Mouse (Mus musculus) limb, embryonic 14.5 days (tissue): ENCODE measurements around the gene Hnrnpul2. TPM values are rescaled to one million over a fixed set of nuclear protein-coding genes. Genes with fewer than 3 reads are reported as not detected.
A peak's percentile ranks its signal among the peaks of the same experiment; 100 is the strongest.
"Not testable (repeated sequence)": the region's sequence is repeated elsewhere in the genome, so short reads cannot be mapped to it uniquely, and the experiment has no call there.

Experiments used
- ATAC-seq: fragments of 200-750 bp; cut with Nextera tagmentation; 2 replicates; pipeline ENCODE4 v1.8.0; 2017; ENCODE audit warnings: low read depth, moderate number of reproducible peaks, moderate TSS enrichment; ENCODE audit not compliant: low FRiP score
- DNase-seq: peaks from one replicate; pipeline ENCODE4 v3.0.0-alpha.2; 2015; ENCODE audit warnings: low spot score
- H3K27ac ChIP-seq: fragments of 300-500 bp; sonication (generic); replicated peaks from 2 replicates; pipeline ENCODE4 v1.5.1; 2014; ENCODE audit warnings: low read depth, mild to moderate bottlenecking, low read length, moderate library complexity, mixed read lengths
- H3K27me3 ChIP-seq: fragments of 300-500 bp; sonication (generic); 2 replicates; pipeline ENCODE4 v1.6.1; 2014; ENCODE audit warnings: low read length, mixed read lengths; ENCODE audit not compliant: control insufficient read depth, insufficient read depth
- H3K36me3 ChIP-seq: fragments of 300-500 bp; sonication (generic); 2 replicates; pipeline ENCODE4 v1.6.1; 2014; ENCODE audit warnings: mild to moderate bottlenecking, low read length, moderate library complexity, mixed read lengths; ENCODE audit not compliant: control insufficient read depth, insufficient read depth
- H3K4me1 ChIP-seq: fragments of 300-500 bp; sonication (generic); 2 replicates; pipeline ENCODE4 v1.6.1; 2014; ENCODE audit warnings: antibody characterized with exemption, low read length, mixed read lengths; ENCODE audit not compliant: control insufficient read depth, insufficient read depth
- H3K4me2 ChIP-seq: fragments of 300-500 bp; sonication (generic); replicated peaks from 2 replicates; pipeline ENCODE4 v1.6.1; 2014; ENCODE audit warnings: low read depth, mild to moderate bottlenecking, low read length, moderate library complexity; ENCODE audit not compliant: severe bottlenecking
- H3K4me3 ChIP-seq: fragments of 300-500 bp; sonication (generic); replicated peaks from 2 replicates; pipeline ENCODE4 v1.5.1; 2014; ENCODE audit warnings: low read length
- H3K9ac ChIP-seq: fragments of 300-500 bp; sonication (generic); 2 replicates; pipeline ENCODE4 v1.6.1; 2014; ENCODE audit warnings: mild to moderate bottlenecking, low read depth, low read length, moderate library complexity; ENCODE audit not compliant: severe bottlenecking
- H3K9me3 ChIP-seq: fragments of 300-500 bp; sonication (generic); 2 replicates; pipeline ENCODE4 v1.6.1; 2016; ENCODE audit warnings: low read length; ENCODE audit not compliant: control insufficient read depth
- POLR2A ChIP-seq: fragments of 200-500 bp; IDR thresholded peaks from 2 replicates; pipeline ENCODE4 v1.8.0; 2012; ENCODE audit warnings: inconsistent platforms, mild to moderate bottlenecking, moderate library complexity, borderline replicate concordance; ENCODE audit not compliant: insufficient read depth, insufficient read length; ENCODE audit errors: extremely low read depth
- WGBS: fragments of 180-500 bp; shearing (Covaris S2); extraction: QIAGEN DNeasy Blood & Tissue Kit; methylation state at CpG from one replicate; pipeline ENCODE4 v1.1.7; 2014; 5-methylcytosine and 5-hydroxymethylcytosine counted together
- polyA plus RNA-seq, 2 experiments: library from polyadenylated mRNA; depleted of rRNA in 1 of 2; stranded (reverse) in 1 of 2; unstranded in 1 of 2; fragments of >200 nt; fragmentation: Nextera tagmentation in 1 of 2; extraction: Ambion mirVana in 1 of 2; gene quantifications; 2 replicates each; pipeline versions ENCODE4 v1.2.1 to v1.2.3; 2012 to 2014

The Hnrnpul2 gene
- polyA plus RNA-seq, 2 experiments, result 9.6 to 88.6 TPM

DNA sequence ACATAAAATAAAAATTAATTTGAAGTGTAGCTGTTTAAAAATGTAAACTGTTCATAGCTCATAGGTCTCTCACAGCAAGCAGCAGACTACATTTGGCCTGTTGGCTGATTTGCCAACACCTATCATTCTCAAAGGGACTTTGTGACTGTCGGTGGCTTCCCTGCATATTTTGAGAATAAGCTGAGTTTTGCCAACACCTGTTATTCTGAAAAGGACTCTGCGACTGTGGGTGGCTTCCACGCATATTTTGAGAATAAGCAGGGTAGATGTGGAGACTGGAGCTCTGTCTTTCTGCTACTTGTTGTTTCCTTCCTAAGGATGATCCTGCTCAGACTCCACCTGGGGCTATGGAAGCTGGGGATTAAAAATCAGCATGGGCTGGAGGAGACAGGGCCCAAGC is 33.3 kb downstream of the Hnrnpul2 start:
- no peak overlapping the region for H3K4me3 ChIP-seq
- no peak overlapping the region for H3K9ac ChIP-seq
- no peak overlapping the region for H3K27ac ChIP-seq
- H3K27me3 ChIP-seq, result no peaks in the 10 kb centered on the region
- no peak for DNase-seq
- TF ChIP-seq POLR2A, result no peak
- no peaks in the 10 kb centered on the region for H3K36me3 ChIP-seq
- H3K4me2 ChIP-seq, result no peak overlapping the region
- WGBS, result 78% methylated on average over 3 of the region's 3 CpGs
- no peaks in the 10 kb centered on the region for H3K9me3 ChIP-seq
- peaks cover 8% of the 10 kb centered on the region for H3K4me1 ChIP-seq
- no peak for ATAC-seq

DNA sequence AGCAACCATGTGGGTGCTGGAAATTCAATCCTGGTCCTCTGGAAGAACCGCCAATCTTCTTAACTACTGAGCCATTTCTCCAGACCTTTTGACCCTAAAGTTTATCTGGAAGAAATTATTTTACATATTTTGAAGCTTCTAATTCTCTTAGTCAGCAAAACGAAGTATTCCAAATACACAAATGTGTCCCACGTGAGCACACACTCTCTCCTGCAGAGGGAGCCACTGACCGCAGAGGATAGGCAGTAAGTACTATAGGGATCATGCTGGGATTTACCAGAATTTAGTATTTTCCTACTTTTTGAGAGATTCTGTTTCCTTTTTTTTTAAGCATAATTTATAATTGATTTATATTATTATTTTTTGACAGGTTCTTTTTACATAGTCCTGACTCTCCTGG is 37.9 kb downstream of the Hnrnpul2 start:
- DNase-seq, result no peak

GRCm38 (mm10) chr19:8859018-8859417 is 39.2 kb downstream of the Hnrnpul2 start:
- Histone ChIP-seq H3K4me3 (no peak overlapping the region), H3K27ac (no peak overlapping the region), H3K27me3 (no peaks in the 10 kb centered on the region), H3K36me3 (no peaks in the 10 kb centered on the region), H3K4me2 (no peak overlapping the region), H3K9ac (no peak overlapping the region), H3K4me1 (no peaks in the 10 kb centered on the region), H3K9me3 (no peaks in the 10 kb centered on the region)
- no peak for TF ChIP-seq POLR2A
- 23% methylated on average over 1 of the region's 1 CpGs for WGBS
- no peak for DNase-seq
- ATAC-seq, result no peak

More for the DNA sequence above, 37.9 kb downstream of the Hnrnpul2 start:
- no peak overlapping the region for H3K27ac ChIP-seq
- H3K36me3 ChIP-seq, result no peaks in the 10 kb centered on the region
- H3K9ac ChIP-seq, result no peak overlapping the region
- no peaks in the 10 kb centered on the region for H3K27me3 ChIP-seq
- ATAC-seq, result no peak
- no peaks in the 10 kb centered on the region for H3K4me1 ChIP-seq
- no peak for TF ChIP-seq POLR2A
- no peaks in the 10 kb centered on the region for H3K9me3 ChIP-seq
- H3K4me2 ChIP-seq, result no peak overlapping the region
- H3K4me3 ChIP-seq, result no peak overlapping the region
- 35% methylated on average over 4 of the region's 4 CpGs for WGBS

DNA sequence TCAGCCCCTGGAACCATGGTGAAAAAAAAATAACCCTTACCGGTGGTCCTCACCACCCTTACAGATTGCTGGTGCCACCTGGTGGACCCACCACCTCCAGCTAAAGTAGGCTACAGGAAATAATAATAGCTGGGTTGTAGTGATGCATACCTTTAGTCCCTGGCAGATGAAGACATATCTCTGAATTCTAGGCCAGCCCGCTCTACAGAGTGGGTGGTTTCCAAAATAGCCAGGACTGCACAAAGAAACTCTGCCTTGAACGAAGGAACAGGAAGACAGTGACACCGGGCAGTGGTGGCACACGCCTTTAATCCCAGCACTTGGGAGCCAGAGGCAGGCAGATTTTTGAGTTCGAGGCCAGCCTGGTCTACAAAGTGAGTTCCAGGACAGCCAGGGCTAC is 44.5 kb downstream of the Hnrnpul2 start:
- Histone ChIP-seq H3K36me3 (no peaks in the 10 kb centered on the region), H3K9me3 (no peaks in the 10 kb centered on the region), H3K4me1 (no peaks in the 10 kb centered on the region), H3K27ac (no peak overlapping the region), H3K9ac (no peak overlapping the region), H3K4me3 (no peak overlapping the region), H3K27me3 (no peaks in the 10 kb centered on the region), H3K4me2 (no peak overlapping the region)
- no peak for TF ChIP-seq POLR2A
- no peak for DNase-seq
- WGBS, result 83% methylated on average over 6 of the region's 6 CpGs
- no peak for ATAC-seq

DNA sequence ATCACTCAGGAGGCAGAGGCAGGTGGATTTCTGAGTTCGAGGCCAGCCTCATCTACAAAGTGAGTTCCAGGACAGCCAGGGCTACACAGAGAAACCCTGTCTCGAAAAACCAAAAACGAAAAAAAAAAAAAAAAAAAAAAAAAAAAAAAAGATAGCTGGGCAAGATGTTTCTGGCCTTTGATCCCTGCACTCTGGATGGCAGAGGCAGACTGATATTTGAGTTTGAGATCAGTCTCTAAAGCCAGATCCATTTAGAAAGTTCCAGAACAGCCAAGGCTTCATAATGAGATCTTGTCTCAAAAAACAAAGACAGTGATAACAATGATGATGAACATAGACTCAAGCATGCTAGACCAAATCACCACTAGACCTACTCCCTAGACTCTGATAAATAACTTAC is 50.6 kb downstream of the Hnrnpul2 start:
- not testable (repeated sequence) for H3K4me1 ChIP-seq, H3K9me3 ChIP-seq, H3K9ac ChIP-seq, H3K27ac ChIP-seq, ATAC-seq, DNase-seq, H3K27me3 ChIP-seq
- Histone ChIP-seq H3K4me2 (peak overlapping the region; percentile 88; the same call in 1 of the 2 replicates), H3K36me3 (peaks cover 20% of the 10 kb centered on the region), H3K4me3 (peak overlapping the region; percentile 91; the same call in 1 of the 2 replicates)
- WGBS, result 86% methylated on average over 3 of the region's 3 CpGs

DNA sequence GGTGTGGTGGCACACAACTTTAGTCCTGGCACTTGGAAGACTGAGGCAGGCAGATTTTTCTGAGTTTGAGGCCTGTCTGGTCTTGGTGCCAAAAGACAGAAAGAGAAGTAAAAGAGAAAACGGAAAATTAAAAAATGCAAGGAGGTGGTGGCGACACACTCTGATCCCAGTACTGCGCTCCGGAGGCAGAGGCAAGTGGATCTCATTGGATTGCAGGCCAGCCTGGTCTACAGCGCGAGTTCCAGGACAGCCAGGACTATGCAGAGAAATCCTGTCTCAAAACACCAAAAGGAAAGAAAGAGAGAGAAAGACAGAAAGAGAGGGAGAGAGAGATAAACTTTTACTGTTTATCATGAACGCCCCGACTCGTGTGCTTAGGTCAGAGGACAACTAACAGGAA is 51.0 kb downstream of the Hnrnpul2 start:
- Histone ChIP-seq H3K4me3 (peak overlapping the region; percentile 91), H3K9me3 (no peaks in the 10 kb centered on the region), H3K9ac (peak overlapping the region; percentile 93), H3K36me3 (peaks cover 25% of the 10 kb centered on the region), H3K4me1 (peaks cover 4% of the 10 kb centered on the region; the same call in 1 of the 2 replicates), H3K27ac (peak overlapping the region; percentile 40), H3K4me2 (peak overlapping the region; percentile 88), H3K27me3 (no peaks in the 10 kb centered on the region)
- TF ChIP-seq POLR2A, result no peak
- no peak for DNase-seq
- ATAC-seq, result peak; percentile 38; the same call in 1 of the 2 replicates
- 64% methylated on average over 9 of the region's 9 CpGs for WGBS
